Mouse (Mus musculus): Measurements from ENCODE around the gene Crim1. TPM values are rescaled to one million over a fixed set of nuclear protein-coding genes. Genes with fewer than 3 reads are reported as not detected.

The Crim1 gene
- total RNA-seq, 2 experiments from 2014 or later = 32.7 to 33.3 TPM

- no peak for DNase-seq (ENCODE audit: low spot score in 2 of 2)
Observed at GRCm38 (mm10) chr17:78280991-78281712, 81.1 kb downstream of the Crim1 start.

GRCm38 (mm10) chr17:78283271-78283992, 83.4 kb downstream of the Crim1 start:
- no peak for DNase-seq (ENCODE audit: low spot score in 2 of 2)

- no peak for DNase-seq (ENCODE audit: low spot score in 2 of 2)
Observed at GRCm38 (mm10) chr17:78286021-78286420, 86.0 kb downstream of the Crim1 start.

- no peak for DNase-seq (ENCODE audit: low spot score in 2 of 2)
Observed at GRCm38 (mm10) chr17:78287391-78287790, 87.3 kb downstream of the Crim1 start.

- DNase-seq (ENCODE audit: low spot score in 2 of 2) = no peak
Observed at GRCm38 (mm10) chr17:78290153-78290876, 90.3 kb downstream of the Crim1 start.

GRCm38 (mm10) chr17:78291030-78291429, 91.0 kb downstream of the Crim1 start:
- no peak for DNase-seq (ENCODE audit: low spot score in 2 of 2)

GRCm38 (mm10) chr17:78292301-78292700, 92.3 kb downstream of the Crim1 start:
- DNase-seq (ENCODE audit: low spot score in 2 of 2) = no peak

GRCm38 (mm10) chr17:78292827-78293488, 92.9 kb downstream of the Crim1 start:
- no peak for DNase-seq (ENCODE audit: low spot score in 2 of 2)

GRCm38 (mm10) chr17:78295979-78296378, 95.9 kb downstream of the Crim1 start:
- no peak for DNase-seq (ENCODE audit: low spot score in 2 of 2)

GRCm38 (mm10) chr17:78298140-78298539, 98.1 kb downstream of the Crim1 start:
- no peak for DNase-seq (ENCODE audit: low spot score in 2 of 2)

GRCm38 (mm10) chr17:78298967-78299540, 99.0 kb downstream of the Crim1 start:
- DNase-seq (ENCODE audit: low spot score in 2 of 2) = no peak

- no peak for DNase-seq (ENCODE audit: low spot score in 2 of 2)
Observed at GRCm38 (mm10) chr17:78303053-78303452, 103.0 kb downstream of the Crim1 start.

- DNase-seq (ENCODE audit: low spot score in 2 of 2) = no peak
Observed at GRCm38 (mm10) chr17:78304059-78304458, 104.0 kb downstream of the Crim1 start.

GRCm38 (mm10) chr17:78306434-78306833, 106.4 kb downstream of the Crim1 start:
- DNase-seq (ENCODE audit: low spot score in 2 of 2) = no peak

- no peak for DNase-seq (ENCODE audit: low spot score in 2 of 2)
Observed at GRCm38 (mm10) chr17:78308221-78308620, 108.2 kb downstream of the Crim1 start.

- no peak for DNase-seq (ENCODE audit: low spot score in 2 of 2)
Observed at GRCm38 (mm10) chr17:78313006-78313405, 113.0 kb downstream of the Crim1 start.

GRCm38 (mm10) chr17:78313612-78314011, 113.6 kb downstream of the Crim1 start:
- no peak for DNase-seq (ENCODE audit: low spot score in 2 of 2)

- no peak for DNase-seq (ENCODE audit: low spot score in 2 of 2)
Observed at GRCm38 (mm10) chr17:78315659-78316058, 115.6 kb downstream of the Crim1 start.

- no peak for DNase-seq (ENCODE audit: low spot score in 2 of 2)
Observed at GRCm38 (mm10) chr17:78317381-78317780, 117.3 kb downstream of the Crim1 start.

GRCm38 (mm10) chr17:78318810-78319209, 118.8 kb downstream of the Crim1 start:
- DNase-seq (ENCODE audit: low spot score in 2 of 2) = no peak

Measured in adrenal gland, adult 18-20 months (tissue).